Mouse (Mus musculus): ENCODE data around the gene Kxd1.

Gene Kxd1

DNA sequence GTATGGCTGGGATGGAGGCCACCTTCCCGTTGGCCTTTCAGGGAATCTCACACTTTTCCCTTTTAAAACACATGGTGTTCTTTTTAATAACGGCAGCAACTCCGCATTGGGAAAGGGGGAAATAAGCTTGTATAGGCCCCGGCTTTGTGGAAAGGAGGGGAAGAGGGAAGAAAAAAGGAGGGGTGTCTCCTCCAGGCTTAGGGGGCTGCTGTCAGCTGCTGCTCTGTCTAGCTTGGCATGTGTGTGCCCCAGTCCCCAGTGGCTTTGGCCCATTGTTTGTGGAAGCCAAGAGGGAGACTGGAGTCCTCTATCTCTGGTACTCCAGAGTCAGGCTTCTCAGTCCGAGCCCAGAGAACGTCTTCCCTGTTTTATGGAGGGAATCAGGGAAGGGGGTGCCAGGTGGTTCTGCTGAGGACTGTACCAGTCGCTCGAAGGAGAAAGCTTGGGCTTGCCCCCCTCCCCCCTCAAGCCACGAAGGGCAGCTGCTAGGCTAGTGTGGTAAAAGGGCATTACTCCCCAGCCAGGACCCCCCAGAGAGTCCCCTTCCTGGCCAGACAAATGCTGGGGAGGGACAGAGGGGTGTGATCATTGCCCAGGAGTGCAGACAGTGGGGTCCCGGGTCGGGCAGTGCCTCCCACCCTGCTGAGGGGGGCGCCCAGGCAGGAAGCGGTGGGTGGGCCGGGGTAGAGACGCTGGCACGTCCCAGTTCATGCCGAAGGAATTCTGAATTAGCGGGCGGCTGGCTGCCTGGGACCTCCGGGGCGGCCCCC lies 32.6 kb downstream of the Kxd1 start:
- in situ Hi-C loops (cut with MboI, MseI): no loop called here

GRCm38 (mm10) chr8:70494416-70494945 lies 33.3 kb downstream of the Kxd1 start:
- in situ Hi-C loops (cut with MboI, MseI): no loop called here

DNA sequence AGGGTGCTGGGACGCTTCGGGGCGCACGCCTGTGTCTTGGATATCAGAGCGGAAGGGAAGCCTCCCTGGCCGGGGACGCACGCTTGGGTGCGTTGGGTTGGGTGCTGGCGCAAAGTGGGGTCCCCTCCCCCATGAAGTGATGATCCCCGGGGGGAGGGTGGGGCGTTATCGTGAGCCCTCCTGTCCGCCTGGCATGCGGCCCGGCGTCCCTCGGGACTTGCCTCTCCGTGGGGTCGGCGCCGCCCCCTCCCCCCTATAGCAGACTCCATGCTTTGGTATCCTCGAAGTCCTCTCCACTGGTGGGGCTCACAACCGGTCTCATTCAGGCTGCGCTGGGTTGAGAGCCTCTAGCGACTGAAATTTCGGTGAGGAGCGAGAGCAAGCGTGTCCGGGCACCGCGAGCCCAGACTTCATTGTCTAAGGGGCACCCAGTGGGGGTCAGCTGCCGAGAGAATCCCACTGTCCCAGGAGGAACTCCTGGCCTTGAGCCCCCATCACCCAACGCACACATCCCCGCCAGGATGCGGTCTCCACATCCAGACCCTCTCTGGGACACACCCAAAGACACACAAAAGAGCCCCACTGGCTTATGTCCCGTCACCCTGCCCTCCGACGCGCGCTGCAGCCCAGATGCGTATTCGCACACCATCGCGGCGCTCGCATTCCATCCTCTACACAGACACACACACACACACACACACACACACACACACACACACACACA lies 33.9 kb downstream of the Kxd1 start:
- in situ Hi-C loops (cut with MboI, MseI): no loop called here

- in situ Hi-C loops (cut with MboI, MseI): no loop called here
These were observed 34.8 kb downstream of the Kxd1 start, which contains the start of gene Crlf1 for GRCm38 (mm10) chr8:70492664-70493640. Gene Crlf1 (plus strand): TSS chr8:70493158.

DNA sequence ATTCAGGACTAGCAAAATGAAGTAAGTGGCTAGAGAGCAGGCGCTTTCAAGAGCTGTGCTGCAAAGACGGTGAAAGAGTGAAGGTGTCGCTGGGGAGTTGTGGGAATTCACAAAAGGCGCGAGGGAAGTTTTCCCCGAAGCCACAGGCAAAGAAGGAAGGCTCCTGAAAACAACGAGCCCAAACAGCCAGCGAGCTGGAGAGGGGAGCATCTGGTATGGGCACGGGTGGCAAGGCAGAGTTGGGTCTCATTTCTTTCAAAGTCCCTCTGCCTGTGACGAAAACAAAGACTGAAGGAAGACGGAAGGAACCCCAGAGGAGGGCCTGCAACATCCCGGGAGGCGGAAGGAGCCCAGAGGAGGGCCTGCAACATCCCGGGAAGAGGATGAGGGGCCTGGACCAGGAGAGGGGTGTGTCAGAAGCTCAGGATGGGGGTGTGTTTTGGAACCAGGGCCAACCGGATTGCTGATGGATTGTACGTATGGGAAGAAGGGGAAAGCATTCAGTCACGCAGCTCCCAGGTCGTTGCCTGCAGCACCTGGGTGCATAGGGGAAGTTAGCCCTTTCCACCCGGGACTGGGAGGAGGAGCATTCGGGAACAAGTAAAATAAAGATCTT lies 36.8 kb downstream of the Kxd1 start:
- in situ Hi-C loops (cut with MboI, MseI): no loop called here

DNA sequence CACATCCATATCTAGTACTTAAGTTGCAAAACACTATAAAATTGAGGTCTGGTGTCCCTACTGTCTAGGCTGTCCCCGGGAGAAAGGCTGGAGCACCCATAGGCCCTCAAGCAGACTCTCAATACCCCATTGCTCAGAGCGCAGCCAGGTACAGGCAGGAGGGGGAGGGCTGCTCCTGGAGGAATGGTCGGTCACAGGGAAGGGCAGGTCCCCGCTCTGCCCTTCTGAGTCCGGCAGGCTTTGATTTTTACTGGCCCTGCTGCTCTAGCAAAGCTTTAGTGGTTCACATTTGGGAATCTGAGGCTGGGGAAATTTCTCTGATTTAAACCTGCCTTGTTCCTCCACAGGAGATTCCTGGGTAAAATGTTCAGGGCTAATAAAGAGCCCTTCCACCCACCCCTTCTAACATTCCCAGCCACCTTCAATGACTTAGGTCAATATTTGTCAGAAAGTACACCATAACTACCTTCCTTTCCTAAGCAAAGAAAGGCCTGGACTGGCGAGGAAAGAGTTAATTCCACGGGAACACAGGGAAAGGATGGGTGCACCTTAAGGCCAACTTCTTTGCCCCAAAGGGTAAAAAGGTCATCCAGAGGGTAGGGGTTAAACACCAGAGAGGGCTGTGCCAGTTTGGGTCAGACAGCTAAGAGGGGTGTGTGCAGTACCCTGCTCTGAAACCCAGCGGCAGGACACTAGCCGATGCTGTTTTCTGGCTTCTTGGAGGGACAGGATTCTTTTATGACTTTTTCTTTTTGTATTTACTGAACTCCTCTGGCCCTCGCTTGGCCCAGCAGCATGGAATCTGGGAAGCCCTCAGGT lies 37.5 kb downstream of the Kxd1 start:
- in situ Hi-C loops (cut with MboI, MseI): no loop called here

DNA sequence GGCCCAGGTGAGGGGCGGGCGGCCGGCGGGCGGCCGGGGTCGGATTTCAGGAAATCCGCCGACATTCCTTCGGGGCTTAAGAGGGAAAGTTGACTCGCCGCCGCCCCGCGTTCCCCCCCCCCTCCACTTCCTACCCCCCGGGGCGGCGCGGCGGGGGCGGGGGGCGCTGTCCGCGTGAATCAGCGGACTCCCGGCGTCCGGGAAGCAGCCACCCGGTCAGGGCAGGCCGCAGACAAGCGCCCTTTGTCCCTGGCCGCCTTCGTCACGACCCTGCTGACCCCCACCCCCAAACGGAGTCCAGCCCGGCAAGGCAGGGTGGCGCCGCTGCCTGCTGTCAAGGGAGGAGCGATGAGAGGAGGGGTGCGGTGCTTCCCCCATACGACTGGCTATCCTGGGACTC lies 38.2 kb downstream of the Kxd1 start:
- in situ Hi-C loops (cut with MboI, MseI): no loop called here

- in situ Hi-C loops (cut with MboI, MseI): no loop called here
These were observed 38.8 kb downstream of the Kxd1 start for GRCm38 (mm10) chr8:70488931-70489470.

DNA sequence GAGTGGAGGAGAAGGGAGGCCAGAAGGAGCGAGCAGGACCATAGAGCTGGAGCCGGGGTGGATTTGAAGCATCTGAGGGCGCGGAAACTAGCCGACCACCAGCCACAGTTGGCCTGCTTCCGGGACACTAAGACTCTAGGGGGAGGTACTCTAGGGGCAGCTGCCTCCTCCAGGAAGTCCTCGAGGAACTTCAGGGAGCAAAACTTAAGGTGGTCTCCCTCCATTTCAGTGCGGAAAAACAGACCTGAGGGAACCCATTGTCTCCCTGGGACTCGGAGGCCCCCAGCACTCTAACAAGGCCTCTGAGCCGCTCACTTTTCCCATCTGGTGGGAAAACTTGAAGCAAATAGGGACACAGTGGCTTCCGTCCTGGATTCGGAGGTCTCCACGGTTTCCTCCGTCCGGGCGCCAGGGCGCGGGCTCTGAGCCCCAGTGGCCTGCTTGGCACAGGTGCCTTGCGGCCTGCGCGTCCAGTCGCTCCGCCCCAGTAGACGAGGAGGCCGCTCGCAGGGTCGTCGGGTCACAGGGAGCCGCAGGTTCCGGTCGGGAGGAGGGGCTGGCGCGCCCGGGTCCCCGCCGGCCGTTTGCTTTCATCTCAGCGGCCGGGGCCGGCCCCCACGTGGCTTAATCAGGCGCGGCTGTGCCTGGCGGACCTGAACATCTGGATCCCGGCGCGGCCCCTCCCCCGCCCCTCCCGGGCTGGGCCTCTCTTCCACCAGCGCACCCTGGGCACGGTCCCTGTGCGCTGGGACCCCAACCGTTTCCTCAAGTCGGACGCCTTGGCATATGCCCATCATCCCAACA lies 39.6 kb downstream of the Kxd1 start:
- in situ Hi-C loops (cut with MboI, MseI): no loop called here

- in situ Hi-C loops (cut with MboI, MseI): no loop called here
These were observed 40.7 kb downstream of the Kxd1 start, which contains the start of gene Tmem59l for GRCm38 (mm10) chr8:70486941-70487520. Gene Tmem59l (minus strand): TSS chr8:70487358.

DNA sequence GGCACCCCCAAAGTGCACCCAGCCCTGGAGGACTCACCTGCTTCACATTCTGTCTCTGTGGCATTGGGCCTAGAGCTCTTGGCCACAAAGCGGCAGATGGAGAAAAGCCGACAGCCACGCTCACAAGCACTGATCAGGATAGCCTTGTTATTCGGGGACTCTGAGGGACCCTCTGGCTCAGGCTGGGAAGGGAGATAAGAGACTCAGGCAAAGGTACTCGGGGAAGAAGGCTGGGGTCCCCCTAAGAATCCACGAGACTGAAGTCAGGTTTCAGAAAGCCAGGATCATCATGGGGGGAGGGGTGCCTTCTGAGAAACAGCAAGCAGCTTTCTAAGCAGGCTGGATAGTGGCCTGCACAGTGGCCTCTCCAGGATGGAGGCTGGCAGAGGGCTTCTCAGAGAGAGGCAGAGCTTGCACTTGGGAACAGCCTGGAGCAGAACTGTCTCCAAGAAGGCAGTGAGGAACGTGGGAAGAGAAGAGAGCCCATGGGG lies 41.5 kb downstream of the Kxd1 start:
- in situ Hi-C loops (cut with MboI, MseI): no loop called here

GRCm38 (mm10) chr8:70482943-70483342 lies 44.8 kb downstream of the Kxd1 start:
- in situ Hi-C loops (cut with MboI, MseI): no loop called here

GRCm38 (mm10) chr8:70481908-70482307 lies 45.8 kb downstream of the Kxd1 start:
- in situ Hi-C loops (cut with MboI, MseI): no loop called here

GRCm38 (mm10) chr8:70477269-70477982 lies 50.3 kb downstream of the Kxd1 start:
- in situ Hi-C loops (cut with MboI, MseI): no loop called here

DNA sequence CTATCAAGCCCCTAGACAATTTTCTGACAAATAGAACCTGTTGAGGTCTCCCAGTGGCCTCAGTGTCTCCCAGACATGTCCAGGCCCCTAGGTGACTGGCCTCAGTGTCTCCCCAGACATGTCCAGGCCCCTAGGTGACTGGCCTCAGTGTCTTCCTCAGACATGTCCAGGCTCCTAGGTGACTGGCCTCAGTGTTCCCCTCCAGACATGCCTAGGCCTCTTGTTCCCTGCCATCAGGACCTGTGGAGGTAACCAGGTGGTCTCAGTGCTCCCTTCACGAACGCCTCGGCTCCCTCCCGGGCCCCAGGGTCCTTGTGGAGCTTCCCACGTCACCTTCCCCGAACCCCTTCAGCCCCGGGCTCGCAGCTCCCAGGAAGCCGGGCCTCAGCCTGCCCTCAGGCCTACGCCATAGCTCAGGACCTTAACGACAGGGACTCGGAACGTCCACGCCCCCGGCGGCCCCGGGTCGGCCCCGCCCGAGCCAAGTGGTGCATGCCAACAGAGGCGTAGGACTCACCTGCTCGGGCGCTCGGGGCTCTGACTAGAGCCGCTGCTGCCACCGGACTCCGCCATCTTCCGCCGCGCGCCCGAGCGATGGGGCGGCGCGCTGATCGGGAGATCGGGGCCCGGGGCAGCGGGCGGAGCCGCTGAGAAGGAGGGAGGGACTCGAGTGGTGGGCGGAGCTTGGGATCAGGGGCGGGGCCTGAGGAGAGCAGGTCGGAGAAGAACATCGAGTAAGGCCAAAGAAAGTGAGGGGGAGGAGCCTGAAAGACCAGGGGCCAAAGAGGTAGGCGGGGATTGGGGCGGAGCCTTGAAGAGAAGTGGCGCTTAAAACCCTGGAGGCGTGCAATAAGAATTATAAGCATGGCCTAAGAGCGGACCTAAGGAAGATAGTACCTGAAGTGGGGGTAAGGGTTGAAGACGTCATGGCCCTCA lies 51.2 kb downstream of the Kxd1 start, which contains the start of gene Klhl26:
Klhl26 (minus strand) TSS at position 636 of the 936 bp plus-strand sequence.
- in situ Hi-C loops (cut with MboI, MseI): no loop called here

GRCm38 (mm10) chr8:70471856-70472255 lies 55.9 kb downstream of the Kxd1 start:
- in situ Hi-C loops (cut with MboI, MseI): no loop called here

DNA sequence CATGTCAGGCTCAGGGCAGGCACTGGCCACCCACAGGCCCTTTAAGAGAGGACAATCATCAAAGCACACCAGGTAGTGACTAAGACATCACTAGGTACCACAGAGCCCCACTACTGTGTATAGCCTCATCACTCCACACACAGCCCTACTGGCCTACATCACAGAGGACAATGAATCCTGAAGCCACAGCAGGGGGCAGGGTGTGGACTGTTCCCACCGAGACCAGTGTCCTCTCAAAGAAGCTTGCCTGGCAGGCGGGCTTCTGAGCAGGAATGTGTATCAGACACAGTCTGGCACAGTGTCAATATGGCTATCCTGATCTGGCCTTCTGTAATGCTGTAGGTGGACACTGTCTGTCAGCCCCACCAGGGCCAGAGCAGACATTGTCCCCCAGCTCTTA lies 57.8 kb downstream of the Kxd1 start:
- in situ Hi-C loops (cut with MboI, MseI): no loop called here
